Mouse (Mus musculus) cerebellum, adult 2 months (tissue): ENCODE measurements around the gene Arl8a.

Source experiments
- CTCF ChIP-seq: fragments of 200-500 bp; IDR thresholded peaks from 2 replicates; pipeline ENCODE4 v1.5.1; 2011; ENCODE audit warnings: low read depth, mild to moderate bottlenecking, control low read depth, low read length, moderate library complexity, borderline replicate concordance; ENCODE audit not compliant: insufficient read depth
- POLR2A ChIP-seq: fragments of 200-500 bp; IDR thresholded peaks from 2 replicates; pipeline ENCODE4 v1.6.1; 2011; ENCODE audit warnings: low read length, control low read depth, borderline replicate concordance; ENCODE audit not compliant: insufficient read depth

DNA sequence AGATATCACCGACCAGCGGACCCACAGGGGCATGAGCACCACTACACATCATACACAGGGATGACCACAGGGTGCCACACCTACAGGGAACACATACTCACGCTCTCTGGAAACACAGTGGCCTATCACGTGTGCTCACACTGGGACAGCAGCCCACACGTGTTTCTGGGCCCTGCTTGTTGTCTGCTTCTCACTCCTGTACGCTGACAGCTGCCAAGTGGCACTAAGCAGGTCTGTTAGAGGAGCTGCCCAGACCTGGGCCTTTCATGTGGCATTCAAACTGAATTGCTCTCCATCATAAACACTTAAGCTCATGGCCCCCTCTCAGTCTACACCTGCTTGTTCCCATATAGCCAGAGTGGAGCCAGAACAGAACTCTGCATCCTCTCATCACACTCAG, 9.7 kb downstream of the Arl8a start:
- TF ChIP-seq POLR2A (no peak), CTCF (no peak)
